Mouse (Mus musculus) lung, adult 2 months (tissue): ENCODE measurements around the gene Stn1.

ENCODE experiments used
- CTCF ChIP-seq: fragments of 200-500 bp; IDR thresholded peaks from 2 replicates; pipeline ENCODE4 v1.5.1; 2011; ENCODE audit warnings: mild to moderate bottlenecking, low read length, control low read depth; ENCODE audit not compliant: insufficient read depth
- POLR2A ChIP-seq: fragments of 200-500 bp; IDR thresholded peaks from 2 replicates; pipeline ENCODE4 v1.6.1; 2011; ENCODE audit warnings: low read depth, mild to moderate bottlenecking, control low read depth, low read length, borderline replicate concordance; ENCODE audit errors: extremely low read depth

DNA sequence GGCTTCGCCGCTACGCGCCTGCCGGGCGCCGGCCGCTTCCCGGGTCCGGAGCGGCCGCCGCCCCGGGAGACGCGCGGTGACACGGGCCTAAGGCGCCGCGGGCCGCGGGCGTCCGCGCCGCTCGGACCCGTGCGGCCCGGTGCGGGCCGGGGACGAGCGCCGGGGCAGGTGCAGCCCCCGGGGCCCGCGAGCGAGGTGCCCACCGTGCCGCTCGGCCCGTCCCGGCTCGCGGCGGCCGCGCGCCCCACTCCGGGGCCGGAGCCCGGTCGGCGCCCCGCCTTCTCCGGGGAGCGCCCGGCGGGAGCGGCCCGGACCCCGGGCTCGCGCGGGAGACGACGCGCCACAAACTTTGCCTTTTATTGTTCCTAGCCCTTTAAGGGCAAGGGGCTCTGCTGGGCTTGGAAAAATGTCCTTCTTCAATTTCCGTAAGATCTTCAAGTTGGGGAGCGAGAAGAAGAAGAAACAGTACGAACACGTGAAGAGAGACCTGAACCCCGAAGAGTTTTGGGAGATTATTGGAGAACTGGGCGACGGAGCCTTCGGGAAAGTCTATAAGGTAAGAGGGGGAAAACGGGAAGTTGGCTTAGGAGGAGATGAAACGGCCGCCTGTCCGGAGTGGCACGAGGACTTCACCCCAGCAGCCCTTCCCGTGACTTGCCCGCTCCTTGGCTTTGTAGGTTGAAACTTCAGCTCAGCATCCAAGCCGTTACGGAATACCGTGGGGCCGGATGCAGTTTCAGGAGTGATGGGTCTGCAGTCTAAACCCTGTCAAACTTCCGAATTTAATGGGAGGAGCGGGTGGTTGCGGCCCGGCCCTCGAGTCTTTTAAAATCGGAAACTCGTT, 42.7 kb upstream of the Stn1 start:
- no peak for TF ChIP-seq POLR2A
- no peak for TF ChIP-seq CTCF
